Mouse (Mus musculus) Patski (cell line): ENCODE data around the gene Cdk15. TPM values are rescaled to one million over a fixed set of nuclear protein-coding genes. Genes with fewer than 3 reads are reported as not detected.
A peak's percentile ranks its signal among the peaks of the same experiment; 100 is the strongest.

ENCODE experiments used
- ATAC-seq: fragments of 100-300 bp; one replicate; pipeline ENCODE4 v1.8.0; 2021
- CTCF ChIA-PET: fragments of 350-600 bp; sonication (Branson Sonifier 250); formaldehyde crosslinking; loops from one replicate; lab custom pipeline; 2022; ENCODE audit warnings: inconsistent platforms; lab: Charles Lee
- POLR2A ChIA-PET: fragments of 350-600 bp; sonication (Branson Sonifier 250); formaldehyde crosslinking; loops from one replicate; lab custom pipeline; 2022; ENCODE audit warnings: antibody characterized with exemption, inconsistent platforms; lab: Charles Lee
- DNase-seq: peaks from one replicate; pipeline ENCODE4 v3.0.0-alpha.2; 2011; ENCODE audit warnings: low read depth, low spot score
- H3K27me3 ChIP-seq: fragments of 371-371 bp; one replicate; pipeline ENCODE4 v1.5.1; 2021
- CTCF ChIP-seq: fragments of 100-300 bp; IDR thresholded peaks from one replicate; pipeline ENCODE4 v1.5.1; 2021
- in situ Hi-C: fragments of 300-500 bp; cut with MboI; formaldehyde crosslinking; loops from 3 replicates; pipeline ENCODE4 v1.11.1; 2018; ENCODE audit warnings: low pct_unique_long_range_greater_than_20kb, mixed read lengths
- polyA plus RNA-seq: library from polyadenylated mRNA; unstranded; gene quantifications from one replicate; pipeline ENCODE4 v1.2.3, GENCODE M21; 2021

The Cdk15 gene
- polyA plus RNA-seq, 1 experiment from 2014 or later, result 7.3 TPM

DNA sequence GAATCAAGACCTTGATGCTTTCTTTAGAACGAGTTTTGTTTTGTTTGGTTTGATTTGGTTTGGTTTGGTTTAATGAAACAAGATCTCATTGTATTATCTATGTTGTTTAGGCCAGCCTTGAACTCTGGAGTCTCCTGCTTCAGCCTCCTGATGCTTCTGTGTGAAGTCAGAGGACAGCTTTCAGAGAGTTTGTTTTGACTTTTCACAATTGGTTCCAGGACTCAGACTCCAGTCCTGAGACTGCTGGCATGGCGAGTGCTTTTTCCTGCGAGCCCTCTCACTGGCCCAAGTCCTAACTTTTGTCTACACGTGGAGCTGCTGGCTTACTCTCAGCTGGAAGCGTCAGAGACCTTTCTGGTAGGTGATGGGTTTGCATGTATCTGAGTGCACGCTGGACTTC is 128.9 kb downstream of the Cdk15 start:
- in situ Hi-C loops, result no loop called here
- POLR2A ChIA-PET, result interaction anchor here (0.6 kb wide), 1 partner anchor 75 kb away, joined by 4 read pairs; no protein-coding TSS in a partner anchor
- TF ChIP-seq CTCF, result no peak
- CTCF ChIA-PET, result interaction anchor here (1.0 to 1.7 kb wide), 2 partner anchors 16 to 49 kb away, joined by 3 to 4 read pairs; no protein-coding TSS in a partner anchor
- H3K27me3 ChIP-seq, result no peaks in the 10 kb centered on the region
- no peak for ATAC-seq
- DNase-seq, result no peak

DNA sequence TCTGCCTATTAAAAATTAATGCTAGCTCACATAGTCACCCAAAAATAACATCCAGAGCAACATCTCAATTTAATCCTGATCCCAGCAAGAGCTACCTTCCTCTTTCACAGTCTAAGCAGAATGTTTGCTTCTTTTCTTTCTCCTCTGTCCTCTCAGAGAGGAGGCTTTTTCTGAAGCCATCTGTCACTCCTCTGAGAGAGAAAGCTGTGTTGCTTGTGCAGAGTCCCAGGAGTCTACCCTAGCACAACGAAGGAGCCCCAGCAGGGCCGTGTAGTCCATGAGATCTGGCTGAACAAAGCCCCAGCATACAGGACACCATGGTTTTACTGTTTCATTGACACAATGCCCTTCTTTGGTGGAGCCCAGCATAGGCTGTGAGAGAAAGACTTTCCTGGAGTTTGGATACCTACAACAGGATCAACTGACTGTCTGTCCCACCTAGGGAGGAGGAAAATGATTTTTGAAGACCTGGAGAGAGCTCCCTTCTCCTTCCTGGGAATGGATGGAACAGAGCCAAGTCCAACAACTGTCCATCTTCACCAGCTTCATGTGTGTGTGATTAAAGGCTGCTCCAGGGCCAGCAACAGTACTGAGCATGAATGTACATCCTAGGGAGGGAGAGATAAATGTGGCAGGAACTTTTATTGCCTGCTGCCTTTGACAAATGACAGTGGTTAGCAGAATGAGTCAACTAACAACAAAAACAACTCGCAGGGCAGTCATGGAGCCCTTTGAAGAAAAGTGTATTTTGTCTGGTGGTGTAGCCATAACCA is 131.0 kb downstream of the Cdk15 start:
- ATAC-seq (peak; percentile 2), DNase-seq (no peak)
- ChIA-PET CTCF (interaction anchor here (1.0 kb wide), 1 partner anchor 196 kb away, joined by 3 read pairs; no protein-coding TSS in a partner anchor), POLR2A (interaction anchor here (0.5 kb wide), 1 partner anchor 79 kb away, joined by 3 read pairs; no protein-coding TSS in a partner anchor)
- in situ Hi-C loops, result no loop called here
- no peaks in the 10 kb centered on the region for H3K27me3 ChIP-seq
- no peak for TF ChIP-seq CTCF

DNA sequence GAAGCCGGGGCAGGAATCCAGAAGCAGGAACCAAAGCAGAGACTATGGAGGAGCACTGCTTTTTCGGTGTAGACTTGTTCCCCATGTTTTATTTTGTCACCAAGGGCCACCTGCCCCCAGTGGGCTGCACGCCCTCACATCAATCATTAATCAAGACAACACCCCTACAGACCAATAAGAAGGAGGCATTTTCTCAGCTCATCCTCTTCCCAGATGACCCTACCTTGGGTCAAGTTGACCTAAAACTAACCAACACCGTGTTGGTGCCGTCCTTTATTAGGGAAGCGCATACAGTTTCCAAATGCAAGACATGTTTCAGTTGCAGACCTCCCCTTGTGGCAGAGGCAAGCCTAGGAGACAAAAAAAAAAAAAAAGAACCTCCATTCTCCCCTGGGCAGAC is 132.5 kb downstream of the Cdk15 start:
- H3K27me3 ChIP-seq, result no peaks in the 10 kb centered on the region
- DNase-seq, result no peak
- ATAC-seq, result no peak
- CTCF ChIA-PET, result no interaction called here
- no peak for TF ChIP-seq CTCF
- POLR2A ChIA-PET, result interaction anchor here (0.9 kb wide), 1 partner anchor 18 kb away, joined by 5 read pairs; no protein-coding TSS in a partner anchor
- in situ Hi-C loops, result no loop called here

DNA sequence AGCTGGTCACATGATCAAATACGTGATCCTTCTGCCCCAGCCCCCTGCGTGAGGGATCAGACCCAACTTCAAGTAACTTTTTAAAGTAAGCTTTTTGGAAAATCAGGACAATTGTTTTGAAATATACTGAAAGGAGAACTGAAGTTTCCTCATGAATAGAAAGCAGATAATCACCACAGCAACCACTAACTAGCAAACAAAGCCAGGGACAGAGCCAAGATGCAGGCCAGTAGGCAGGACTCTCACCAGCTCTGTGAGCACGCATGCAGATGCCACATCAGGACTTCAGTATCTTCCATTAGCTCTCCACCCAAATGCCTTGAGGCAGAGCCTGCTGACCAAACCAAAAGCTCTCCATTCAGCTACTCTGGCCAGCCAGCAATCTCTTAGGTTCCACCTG is 135.0 kb downstream of the Cdk15 start:
- DNase-seq (no peak), ATAC-seq (no peak)
- ChIA-PET POLR2A (interaction anchor here (0.7 kb wide), 1 partner anchor 30 kb away, joined by 3 read pairs; no protein-coding TSS in a partner anchor), CTCF (no interaction called here)
- H3K27me3 ChIP-seq, result no peaks in the 10 kb centered on the region
- in situ Hi-C loops, result no loop called here
- no peak for TF ChIP-seq CTCF

DNA sequence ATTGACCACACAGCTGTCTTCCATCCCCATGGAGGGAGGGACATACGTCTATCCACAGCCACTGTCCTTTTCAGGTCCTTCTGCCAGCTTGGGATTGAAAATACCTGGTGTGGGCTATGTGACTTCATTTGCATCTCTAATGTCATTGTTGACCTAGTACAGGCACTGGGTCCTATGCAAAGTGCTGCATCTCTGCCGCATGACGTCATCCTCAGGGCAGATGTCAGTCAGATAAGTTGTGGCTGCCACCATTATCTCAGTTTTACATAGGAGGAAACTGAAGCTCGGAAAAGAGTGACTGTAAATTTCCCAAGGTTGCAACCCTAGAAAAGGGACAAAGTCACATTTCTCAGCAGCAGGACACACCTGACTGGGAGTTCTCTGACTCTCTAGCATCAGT is 137.4 kb downstream of the Cdk15 start:
- DNase-seq (no peak), ATAC-seq (no peak)
- POLR2A ChIA-PET, result no interaction called here
- no peaks in the 10 kb centered on the region for H3K27me3 ChIP-seq
- TF ChIP-seq CTCF, result no peak
- CTCF ChIA-PET, result no interaction called here
- in situ Hi-C loops, result no loop called here

GRCm38 (mm10) chr1:59394616-59395015 is 137.9 kb downstream of the Cdk15 start:
- no peaks in the 10 kb centered on the region for H3K27me3 ChIP-seq
- CTCF ChIA-PET, result no interaction called here
- DNase-seq (no peak), ATAC-seq (no peak)
- in situ Hi-C loops, result no loop called here
- TF ChIP-seq CTCF, result no peak
- POLR2A ChIA-PET, result no interaction called here

- H3K27me3 ChIP-seq, result no peaks in the 10 kb centered on the region
- DNase-seq, result no peak
- in situ Hi-C loops, result no loop called here
- ChIA-PET CTCF (no interaction called here), POLR2A (no interaction called here)
- no peak for TF ChIP-seq CTCF
- no peak for ATAC-seq
Measured at GRCm38 (mm10) chr1:59395992-59396391, 139.3 kb downstream of the Cdk15 start.

DNA sequence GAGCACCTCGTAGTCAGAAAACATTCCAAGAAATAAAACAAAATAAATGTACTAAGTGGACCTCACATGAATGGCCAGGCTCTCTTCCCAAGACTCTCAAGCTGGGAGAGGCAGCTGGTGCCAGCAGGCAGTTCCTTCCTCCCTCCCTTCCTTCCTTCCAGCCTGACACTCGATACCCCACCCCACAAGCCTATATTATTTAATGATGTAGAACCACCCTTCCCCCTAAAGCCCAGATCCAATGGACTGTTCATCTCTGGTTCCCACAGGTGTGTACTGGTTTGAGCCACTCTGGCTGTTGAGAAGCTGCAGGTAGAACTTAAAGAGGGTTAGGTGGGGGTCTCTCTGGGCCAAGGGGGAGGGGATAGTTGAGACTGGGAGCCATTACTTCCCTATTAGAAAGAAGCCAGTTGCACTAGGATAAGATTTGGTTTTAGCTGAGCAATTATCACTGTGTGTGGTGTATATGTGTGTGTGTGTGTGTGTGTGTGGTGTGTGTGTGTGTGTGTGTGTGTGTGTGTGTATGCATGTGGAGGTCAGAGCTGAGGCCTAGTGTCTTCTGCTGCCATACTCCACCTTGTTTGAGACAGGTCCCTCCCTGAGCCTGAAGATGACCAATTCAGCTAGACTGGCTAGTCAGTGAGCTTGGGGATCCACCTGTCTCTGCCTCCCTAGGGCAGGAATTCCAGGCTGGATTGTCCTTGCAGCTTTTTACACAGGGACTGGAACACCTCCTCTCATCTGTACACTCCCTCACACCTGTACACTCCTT is 143.0 kb downstream of the Cdk15 start:
- H3K27me3 ChIP-seq, result no peaks in the 10 kb centered on the region
- TF ChIP-seq CTCF, result no peak
- CTCF ChIA-PET, result no interaction called here
- DNase-seq (no peak), ATAC-seq (no peak)
- in situ Hi-C loops, result no loop called here
- POLR2A ChIA-PET, result interaction anchor here (0.7 kb wide), 1 partner anchor 10 kb away, joined by 3 read pairs; no protein-coding TSS in a partner anchor

DNA sequence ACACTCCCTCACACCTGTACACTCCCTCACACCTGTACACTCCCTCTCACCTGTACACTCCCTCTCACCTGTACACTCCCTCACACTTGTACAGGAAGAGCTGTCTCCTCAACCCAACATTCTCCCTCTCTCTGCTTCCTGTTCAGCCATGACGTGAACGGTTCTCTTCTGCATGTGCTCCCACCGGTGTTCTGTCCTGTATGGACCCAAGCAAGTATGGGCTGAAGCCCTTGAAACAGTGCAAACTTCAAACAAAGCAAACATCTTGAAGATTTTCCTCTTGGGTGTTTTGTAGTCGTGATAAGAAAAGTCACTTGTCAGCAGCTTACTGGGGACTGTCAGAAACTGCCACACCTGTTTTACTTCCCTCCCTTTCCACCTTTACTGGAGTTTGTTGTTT is 144.5 kb downstream of the Cdk15 start:
- H3K27me3 ChIP-seq, result no peaks in the 10 kb centered on the region
- POLR2A ChIA-PET, result no interaction called here
- DNase-seq, result no peak
- no peak for TF ChIP-seq CTCF
- no peak for ATAC-seq
- CTCF ChIA-PET, result no interaction called here
- in situ Hi-C loops, result no loop called here

Other genes starting within 250 kb of the Cdk15 start
- gene C2cd6, start 162.0 kb upstream of the Cdk15 start, polyA plus RNA-seq, result not detected
- 35.2 TPM for gene Tmem237, start 136.5 kb upstream of the Cdk15 start, polyA plus RNA-seq
- gene Mpp4, start 93.5 kb upstream of the Cdk15 start, polyA plus RNA-seq, result 0.67 TPM
- gene Als2, start 19.7 kb upstream of the Cdk15 start, polyA plus RNA-seq, result 19.0 TPM
- 30.8 TPM for gene Fzd7, start 225.5 kb downstream of the Cdk15 start, polyA plus RNA-seq